Comparison of ENCODE assay signal across 8 mouse cellular contexts in the genomic region with DNA sequence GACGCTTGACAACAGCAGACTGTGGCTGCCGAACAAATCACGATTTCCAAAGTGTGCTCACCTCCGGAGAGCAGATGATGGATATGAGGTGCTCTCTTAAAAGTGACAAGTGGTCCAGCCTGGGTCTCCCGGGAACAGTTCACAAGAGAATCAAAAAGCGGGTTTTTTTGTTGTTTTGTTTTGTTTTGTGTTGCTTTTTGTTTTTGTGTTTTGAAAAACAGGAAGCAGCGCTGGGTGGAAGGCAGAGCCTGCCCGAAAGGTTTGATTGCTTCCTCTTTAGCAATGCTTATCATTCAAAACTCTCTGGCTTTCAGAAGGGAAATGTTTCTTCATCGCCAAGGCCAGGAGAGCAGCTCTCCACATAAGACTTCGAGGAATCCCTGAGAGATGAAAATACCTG. TPM values are rescaled to one million over a fixed set of nuclear protein-coding genes. Genes with fewer than 3 reads are reported as not detected.
DNase-seq lines count a peak whose midpoint lies in the region; ATAC-seq lines count a peak whose summit lies in the region.

No protein-coding gene starts in this region.

- H3K9me3 ChIP-seq in kidney, embryonic 14.5 days (ENCODE audit: control insufficient read depth, low read length), result 0 out of 2 replicates have a peak, but pooled peaks cover 4% of the 10 kb centered on the region
- no peaks in the 10 kb centered on the region for H3K9me3 ChIP-seq in embryonic facial prominence, embryonic 12.5 days
- no peaks in the 10 kb centered on the region for H3K9me3 ChIP-seq in midbrain, embryonic 10.5 days (replicated peaks)

- no peak for DNase-seq in kidney, postnatal 4 days
- DNase-seq in induced T-regulatory cell, adult 2 months (ENCODE audit: low read depth), result peak; percentile 69
- DNase-seq in midbrain, embryonic 10.5 days (ENCODE audit: low spot score), result no peak
- no peak for DNase-seq in urinary bladder, postnatal 25 days (ENCODE audit: low spot score)
- DNase-seq in urinary bladder, adult 2 months (ENCODE audit: low spot score), result no peak
- no peak for DNase-seq in spleen, postnatal 4 days (ENCODE audit: low spot score in 2 of 2)

- peak overlapping the region; percentile 65 for H3K9ac ChIP-seq in kidney, embryonic 14.5 days (ENCODE audit: low read depth, low read length)
- H3K9ac ChIP-seq in embryonic facial prominence, embryonic 12.5 days, result peak overlapping the region; percentile 98

- 18% methylated on average over 10 of the region's 10 CpGs for WGBS in kidney, embryonic 14.5 days
- WGBS in embryonic facial prominence, embryonic 12.5 days, result 29% methylated on average over 10 of the region's 10 CpGs
- WGBS in midbrain, embryonic 10.5 days, result 35% methylated on average over 10 of the region's 10 CpGs

- H3K4me3 ChIP-seq in kidney, embryonic 14.5 days (ENCODE audit: low read length), result peak overlapping the region; percentile 96
- H3K4me3 ChIP-seq in embryonic facial prominence, embryonic 12.5 days, result peak overlapping the region; percentile 98
- peak overlapping the region; percentile 98 for H3K4me3 ChIP-seq in midbrain, embryonic 10.5 days

- ATAC-seq in kidney, embryonic 14.5 days (ENCODE audit: low FRiP score, low TSS enrichment), result peak; percentile 10
- ATAC-seq in embryonic facial prominence, embryonic 12.5 days (ENCODE audit: insufficient number of reproducible peaks, insufficient read depth, low FRiP score, low TSS enrichment), result no peak

- no peak overlapping the region for H3K27ac ChIP-seq in kidney, embryonic 14.5 days (ENCODE audit: low read depth, low read length)
- H3K27ac ChIP-seq in embryonic facial prominence, embryonic 12.5 days, result 0 out of 2 replicates have a peak overlapping the region, but pooled peaks have one; percentile 23
- H3K27ac ChIP-seq in midbrain, embryonic 10.5 days (replicated peaks), result peak overlapping the region; percentile 96

- H3K4me1 ChIP-seq in kidney, embryonic 14.5 days (ENCODE audit: control insufficient read depth, insufficient read depth, low read length), result peaks cover 13% of the 10 kb centered on the region
- peaks cover 17% of the 10 kb centered on the region for H3K4me1 ChIP-seq in embryonic facial prominence, embryonic 12.5 days
- H3K4me1 ChIP-seq in midbrain, embryonic 10.5 days, result peaks cover 22% of the 10 kb centered on the region

- no peaks in the 10 kb centered on the region for H3K36me3 ChIP-seq in kidney, embryonic 14.5 days (ENCODE audit: control insufficient read depth, insufficient read depth, low read length)
- no peaks in the 10 kb centered on the region for H3K36me3 ChIP-seq in embryonic facial prominence, embryonic 12.5 days
- peaks cover 9% of the 10 kb centered on the region; the same call in 1 of the 2 replicates for H3K36me3 ChIP-seq in midbrain, embryonic 10.5 days

- H3K4me2 ChIP-seq in kidney, embryonic 14.5 days (replicated peaks; ENCODE audit: low read depth, low read length), result peak overlapping the region; percentile 86
- H3K4me2 ChIP-seq in embryonic facial prominence, embryonic 12.5 days (replicated peaks), result peak overlapping the region; percentile 89

- H3K27me3 ChIP-seq in kidney, embryonic 14.5 days (ENCODE audit: control insufficient read depth, insufficient read depth, low read length), result no peaks in the 10 kb centered on the region
- no peaks in the 10 kb centered on the region for H3K27me3 ChIP-seq in embryonic facial prominence, embryonic 12.5 days
- peaks cover 7% of the 10 kb centered on the region; the same call in 1 of the 2 replicates for H3K27me3 ChIP-seq in midbrain, embryonic 10.5 days (ENCODE audit: low read depth, poor library complexity, severe bottlenecking)

RNA-seq across cellular contexts. Expression of a gene that starts 0.6 kb away (rescaled TPM):
- 30.8 and 39.3 TPM in 2 replicates for polyA plus RNA-seq in kidney, embryonic 14.5 days (2014; fragmentation: Nextera tagmentation; extraction: Ambion mirVana)
- polyA plus RNA-seq in embryonic facial prominence, embryonic 12.5 days (2016; fragmentation: Nextera tagmentation; extraction: Ambion mirVana), result 49.9 and 55.8 TPM in 2 replicates
- 44.9 and 45.7 TPM in 2 replicates for polyA plus RNA-seq in midbrain, embryonic 10.5 days (2016; fragmentation: Nextera tagmentation; extraction: Ambion mirVana)
- polyA plus RNA-seq in urinary bladder, adult 2 months (2012; rRNA removed), result 27.0 and 30.3 TPM in 2 replicates
